Mouse (Mus musculus): ENCODE measurements around the gene Olfr1436. TPM values are rescaled to one million over a fixed set of nuclear protein-coding genes. Genes with fewer than 3 reads are reported as not detected.

Olfr1436 gene
- not detected in 2 replicates for polyA plus RNA-seq (2012; rRNA removed; ENCODE audit: low replicate concordance)

DNA sequence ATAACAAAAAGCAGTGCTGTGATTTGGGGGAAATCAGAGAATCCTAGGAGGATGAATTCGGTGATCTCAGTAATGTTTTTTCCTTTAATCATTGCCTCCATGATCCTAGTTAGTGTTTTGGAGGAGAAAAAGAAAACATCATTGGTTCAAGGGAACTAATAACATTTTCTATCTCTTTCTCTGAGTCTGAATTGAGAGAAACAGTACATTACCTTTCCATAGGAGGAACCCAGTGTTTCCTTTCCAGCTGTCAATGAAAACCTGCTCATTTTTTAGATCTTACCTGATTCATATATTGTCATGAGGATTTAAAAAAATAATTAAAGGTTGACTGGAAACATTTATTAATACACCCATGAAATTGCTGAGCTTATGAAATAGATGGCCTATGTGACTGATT lies at the start of gene Olfr1436:
Olfr1436 (minus strand) TSS at position 101 of the 400 bp plus-strand sequence.

DNA sequence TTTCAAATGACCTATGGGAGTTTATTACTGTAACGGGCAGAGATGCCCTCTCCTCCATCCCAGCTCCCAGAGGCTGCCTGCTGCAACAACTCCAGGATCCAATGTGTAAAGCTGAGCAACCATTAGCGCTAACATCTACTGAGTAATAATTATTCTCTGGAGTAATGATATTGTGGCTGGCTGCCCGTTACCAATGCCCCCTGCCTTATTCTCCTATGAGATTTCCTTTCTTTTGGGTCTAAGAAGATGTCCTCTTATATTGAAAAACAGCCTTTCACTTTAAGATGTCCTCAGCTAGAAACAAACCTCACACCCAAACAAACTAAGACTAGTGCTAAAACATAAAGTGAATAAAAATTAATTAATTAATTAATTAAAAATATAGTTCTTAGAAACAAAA lies 36.9 kb upstream of the Olfr1436 start, which contains the start of gene Olfr1438-ps1:
Olfr1438-ps1 (minus strand) TSS at position 101 of the 400 bp plus-strand sequence.

DNA sequence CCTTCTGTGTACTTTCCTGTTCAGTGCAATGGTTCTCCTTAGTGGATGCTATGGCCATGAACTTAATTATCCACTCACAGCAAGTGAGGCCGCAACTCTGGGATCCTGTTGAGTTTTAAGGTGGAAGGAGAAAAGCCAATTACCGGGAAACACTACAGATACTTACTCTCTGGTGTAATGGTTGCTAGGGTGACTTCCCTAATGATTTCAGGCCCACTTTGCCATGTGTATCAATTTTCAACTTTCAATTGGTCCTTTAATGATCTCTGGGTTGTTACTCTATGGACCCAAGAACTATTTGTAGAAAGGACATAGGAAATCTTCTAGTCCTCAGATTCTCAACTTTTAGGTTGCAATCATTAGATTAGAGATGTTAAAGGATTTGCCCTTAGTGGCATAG lies 26.1 kb upstream of the Olfr1436 start, which contains the start of gene Olfr1437:
Olfr1437 (minus strand) TSS at position 101 of the 400 bp plus-strand sequence.

DNA sequence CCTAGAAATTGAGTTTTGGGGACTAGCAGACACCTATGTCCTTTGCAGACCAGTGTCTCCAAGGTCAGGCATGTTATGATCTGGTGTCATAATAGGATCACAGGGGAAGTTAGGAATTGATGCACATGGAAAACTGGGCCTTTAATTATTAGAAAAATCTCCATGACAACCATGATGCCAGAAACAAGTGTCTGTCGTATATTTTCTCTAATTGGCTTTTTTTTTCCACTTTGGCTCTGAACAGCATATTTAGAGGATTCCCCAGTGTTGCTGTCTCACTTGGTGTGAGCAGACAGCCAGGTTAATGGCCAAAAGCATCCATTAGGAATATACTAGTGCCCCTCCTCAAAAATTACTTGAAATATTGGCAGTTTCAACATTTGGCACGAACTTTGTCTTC lies 19.4 kb downstream of the Olfr1436 start, which contains the start of gene Olfr1434:
Olfr1434 (plus strand) TSS at position 301 of the 400 bp plus-strand sequence.

DNA sequence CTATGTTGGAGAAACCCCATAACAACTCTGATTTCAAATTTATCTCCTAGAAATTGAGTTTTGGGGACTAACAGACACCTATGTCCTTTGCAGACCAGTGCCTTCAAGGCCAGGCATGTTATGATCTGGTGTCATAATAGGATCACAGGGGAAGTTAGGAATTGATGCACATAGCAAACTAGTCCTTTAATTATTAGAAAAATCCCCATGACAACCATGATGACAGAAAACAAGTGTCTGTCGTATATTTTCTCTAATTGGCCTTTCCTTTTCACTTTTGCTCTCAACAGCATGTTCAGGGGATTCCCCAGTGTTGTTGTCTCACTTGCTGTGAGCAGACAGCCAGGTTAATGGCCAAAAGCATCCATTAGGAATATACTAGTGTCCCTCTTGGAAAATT lies 38.2 kb downstream of the Olfr1436 start, which contains the start of gene Olfr235:
Olfr235 (plus strand) TSS at position 301 of the 400 bp plus-strand sequence.

Other genes with a start within 250 kb of the Olfr1436 start
- gene Olfr1424, start 236.4 kb downstream of the Olfr1436 start, polyA plus RNA-seq (2012; rRNA removed; ENCODE audit: low replicate concordance), result not detected in 2 replicates
- not detected in 2 replicates for gene Olfr1425, start 221.4 kb downstream of the Olfr1436 start, polyA plus RNA-seq (2012; rRNA removed; ENCODE audit: low replicate concordance)
- gene Olfr1426, start 207.1 kb downstream of the Olfr1436 start, polyA plus RNA-seq (2012; rRNA removed; ENCODE audit: low replicate concordance), result not detected in 2 replicates
- gene Olfr1427, start 195.8 kb downstream of the Olfr1436 start, polyA plus RNA-seq (2012; rRNA removed; ENCODE audit: low replicate concordance), result not detected in 2 replicates
- not detected in 2 replicates for gene Olfr1428, start 183.2 kb downstream of the Olfr1436 start, polyA plus RNA-seq (2012; rRNA removed; ENCODE audit: low replicate concordance)
- not detected in 2 replicates for gene Olfr76, start 175.9 kb downstream of the Olfr1436 start, polyA plus RNA-seq (2012; rRNA removed; ENCODE audit: low replicate concordance)
- not detected in 2 replicates for gene Olfr1555-ps1, start 129.0 kb downstream of the Olfr1436 start, polyA plus RNA-seq (2012; rRNA removed; ENCODE audit: low replicate concordance)
- not detected in 2 replicates for gene Olfr1431, start 98.5 kb downstream of the Olfr1436 start, polyA plus RNA-seq (2012; rRNA removed; ENCODE audit: low replicate concordance)
- gene Olfr1432, start 66.5 kb downstream of the Olfr1436 start, polyA plus RNA-seq (2012; rRNA removed; ENCODE audit: low replicate concordance), result not detected in 2 replicates
- gene Olfr262, start 57.5 kb downstream of the Olfr1436 start, polyA plus RNA-seq (2012; rRNA removed; ENCODE audit: low replicate concordance), result not detected in 2 replicates
- gene Olfr235, start 38.1 kb downstream of the Olfr1436 start, polyA plus RNA-seq (2012; rRNA removed; ENCODE audit: low replicate concordance), result not detected in 2 replicates
- gene Olfr1434, start 19.3 kb downstream of the Olfr1436 start, polyA plus RNA-seq (2012; rRNA removed; ENCODE audit: low replicate concordance), result not detected in 2 replicates
- gene Olfr1437, start 26.0 kb upstream of the Olfr1436 start, polyA plus RNA-seq (2012; rRNA removed; ENCODE audit: low replicate concordance), result not detected in 2 replicates
- not detected in 2 replicates for gene Olfr1438-ps1, start 36.8 kb upstream of the Olfr1436 start, polyA plus RNA-seq (2012; rRNA removed; ENCODE audit: low replicate concordance)
- not detected in 2 replicates for gene Olfr1440, start 88.1 kb upstream of the Olfr1436 start, polyA plus RNA-seq (2012; rRNA removed; ENCODE audit: low replicate concordance)
- not detected in 2 replicates for gene Olfr1441, start 118.3 kb upstream of the Olfr1436 start, polyA plus RNA-seq (2012; rRNA removed; ENCODE audit: low replicate concordance)
- not detected in 2 replicates for gene Pfpl, start 128.8 kb upstream of the Olfr1436 start, polyA plus RNA-seq (2012; rRNA removed; ENCODE audit: low replicate concordance)
- 1.3 and 1.4 TPM in 2 replicates for gene Mpeg1, start 161.6 kb upstream of the Olfr1436 start, polyA plus RNA-seq (2012; rRNA removed; ENCODE audit: low replicate concordance)
- gene Dtx4, start 202.3 kb upstream of the Olfr1436 start, polyA plus RNA-seq (2012; rRNA removed; ENCODE audit: low replicate concordance), result 7.4 and 9.3 TPM in 2 replicates
- gene Fam111a, start 246.6 kb upstream of the Olfr1436 start, polyA plus RNA-seq (2012; rRNA removed; ENCODE audit: low replicate concordance), result 0.14 and 0.39 TPM in 2 replicates